Mouse (Mus musculus) megakaryocyte, embryonic 14.5 days (primary cell): Measurements from ENCODE around the gene Cpe. TPM values are rescaled to one million over a fixed set of nuclear protein-coding genes. Genes with fewer than 3 reads are reported as not detected.
"Not testable (repeated sequence)": the region's sequence is repeated elsewhere in the genome, so short reads cannot be mapped to it uniquely, and the experiment has no call there.

Experiments used
- H3K27me3 ChIP-seq: replicated peaks from 2 replicates; pipeline ENCODE3; 2012; ENCODE audit warnings: inconsistent platforms
- H3K36me3 ChIP-seq: replicated peaks from 2 replicates; pipeline ENCODE3; 2012; ENCODE audit warnings: low read length, inconsistent platforms, mixed read lengths
- H3K4me1 ChIP-seq: 2 replicates; pipeline ENCODE4 v1.6.1; 2012; ENCODE audit warnings: inconsistent platforms
- H3K4me3 ChIP-seq: replicated peaks from 2 replicates; pipeline ENCODE3; 2012; ENCODE audit warnings: moderate library complexity, mild to moderate bottlenecking, inconsistent platforms
- H3K9me3 ChIP-seq: 2 replicates; pipeline ENCODE4 v1.6.1; 2012; ENCODE audit warnings: inconsistent platforms
- FLI1 ChIP-seq: IDR thresholded peaks from 2 replicates; pipeline ENCODE4 v1.6.1; 2012; ENCODE audit warnings: low read length, inconsistent platforms, mixed read lengths
- GATA1 ChIP-seq: IDR thresholded peaks from 3 replicates; pipeline ENCODE4 v1.6.1; 2012; ENCODE audit warnings: mixed read lengths, low read length, inconsistent platforms, borderline replicate concordance
- polyA plus RNA-seq: library from polyadenylated mRNA; stranded (reverse); fragments of >175 nt; gene quantifications from 2 replicates; pipeline ENCODE4 v1.2.3, GENCODE M21; 2012; ENCODE audit warnings: low replicate concordance; ENCODE audit not compliant: insufficient read depth

Gene Cpe
- polyA plus RNA-seq, 1 experiment = not detected

DNA sequence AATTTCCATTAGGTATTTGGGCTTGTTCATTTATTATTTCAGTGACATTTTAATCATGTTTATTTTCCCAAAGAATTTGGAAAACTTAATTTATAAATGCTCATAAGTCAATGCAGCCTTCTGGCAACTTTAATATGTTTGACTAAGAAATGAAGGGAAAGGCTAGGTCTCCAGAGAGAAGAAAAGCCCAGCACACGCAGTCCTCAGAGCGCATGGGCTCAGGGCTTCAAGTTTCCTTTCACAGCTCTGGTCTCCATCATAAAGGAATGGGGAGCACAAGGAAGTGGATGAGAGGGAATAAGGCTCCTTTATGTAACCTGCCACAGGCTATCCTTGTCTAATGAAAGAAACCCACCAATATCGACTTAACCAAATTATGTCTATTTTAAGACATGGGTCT, 10.4 kb downstream of the Cpe start:
- TF ChIP-seq FLI1 = no peak
- H3K36me3 ChIP-seq = no peaks in the 10 kb centered on the region

DNA sequence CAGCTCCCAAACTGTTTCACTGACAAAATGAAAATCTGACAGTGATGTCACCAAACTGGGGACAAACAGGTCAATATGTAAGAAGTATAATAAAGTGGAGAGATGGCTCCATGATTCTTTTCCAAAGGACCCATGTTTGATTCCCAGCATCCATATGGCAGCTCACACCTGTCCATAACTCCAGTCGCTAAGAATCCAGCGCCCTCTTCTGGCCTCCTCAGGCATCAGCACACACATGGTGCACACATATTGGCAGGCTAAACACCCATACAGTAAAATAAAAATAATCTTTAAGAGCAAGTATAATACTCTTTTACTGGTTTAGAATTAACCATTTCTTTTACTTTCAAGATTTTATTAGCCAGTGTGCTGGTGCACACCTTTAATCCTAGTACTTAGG, 16.5 kb downstream of the Cpe start:
- H3K4me3 ChIP-seq = no peak overlapping the region
- H3K9me3 ChIP-seq = peaks cover 14% of the 10 kb centered on the region
- H3K36me3 ChIP-seq = no peaks in the 10 kb centered on the region
- H3K4me1 ChIP-seq = no peaks in the 10 kb centered on the region
- H3K27me3 ChIP-seq = no peaks in the 10 kb centered on the region
- TF ChIP-seq FLI1 = no peak
- no peak for TF ChIP-seq GATA1

More for the DNA sequence above, 10.4 kb downstream of the Cpe start:
- Histone ChIP-seq H3K4me3 (no peak overlapping the region), H3K4me1 (no peaks in the 10 kb centered on the region), H3K27me3 (no peaks in the 10 kb centered on the region), H3K9me3 (0 out of 2 replicates have a peak, but pooled peaks cover 3% of the 10 kb centered on the region)

DNA sequence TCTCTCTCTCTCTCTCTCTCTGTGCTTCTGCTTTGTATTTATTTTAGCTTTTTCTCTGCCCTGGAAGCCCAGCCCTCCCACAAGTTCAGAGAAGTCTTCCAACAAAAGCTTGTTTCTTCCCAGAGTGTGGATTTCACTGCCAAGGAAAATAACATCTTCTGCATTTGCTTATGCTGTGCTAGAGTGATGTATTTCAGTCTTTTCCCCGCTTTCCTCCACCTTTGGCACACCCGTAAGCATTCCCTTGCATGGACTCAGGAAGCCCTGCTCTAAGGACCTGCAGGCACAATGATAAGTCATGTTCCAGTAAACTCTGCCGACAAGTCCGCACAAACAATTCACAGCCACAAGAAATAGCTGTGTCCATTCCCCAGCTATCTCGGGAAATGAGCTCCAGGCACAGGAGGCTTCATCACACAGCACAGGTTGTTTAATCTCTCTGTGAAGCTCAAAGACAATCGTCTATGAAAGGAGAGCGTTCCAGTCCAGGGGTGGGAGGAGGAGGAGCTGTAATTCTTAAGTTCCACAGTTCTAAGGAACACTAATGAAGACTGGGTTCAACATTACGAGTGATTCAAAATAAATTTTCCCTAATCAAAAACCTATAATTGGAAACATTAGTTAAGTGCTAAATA, 17.8 kb downstream of the Cpe start:
- peaks cover 14% of the 10 kb centered on the region for H3K9me3 ChIP-seq
- TF ChIP-seq FLI1 (no peak), GATA1 (no peak)
- no peak overlapping the region for H3K4me3 ChIP-seq
- H3K36me3 ChIP-seq = no peaks in the 10 kb centered on the region
- H3K4me1 ChIP-seq = no peaks in the 10 kb centered on the region
- H3K27me3 ChIP-seq = no peaks in the 10 kb centered on the region

DNA sequence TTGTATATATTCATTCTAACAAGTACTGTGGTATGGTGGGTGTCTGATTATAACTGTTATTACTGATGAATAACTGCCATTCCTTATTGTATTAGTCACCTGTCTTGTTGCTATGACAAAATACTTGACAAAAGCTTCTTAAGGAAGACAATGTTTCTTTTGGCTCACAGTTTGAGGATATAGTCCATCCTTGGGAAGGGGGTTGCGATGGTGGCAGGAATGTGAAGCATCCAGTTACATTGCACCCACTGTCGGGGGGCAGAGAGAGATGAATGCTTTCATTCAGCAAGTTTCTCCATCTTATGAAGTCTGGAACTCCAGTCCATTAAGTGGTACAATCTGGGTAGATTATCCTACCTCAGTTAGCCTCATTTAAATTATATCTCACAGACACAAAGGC, 19.9 kb downstream of the Cpe start:
- H3K36me3 ChIP-seq = no peaks in the 10 kb centered on the region
- no peaks in the 10 kb centered on the region for H3K27me3 ChIP-seq
- H3K9me3 ChIP-seq = peaks cover 12% of the 10 kb centered on the region
- TF ChIP-seq FLI1 (no peak), GATA1 (no peak)
- no peak overlapping the region for H3K4me3 ChIP-seq
- no peaks in the 10 kb centered on the region for H3K4me1 ChIP-seq

DNA sequence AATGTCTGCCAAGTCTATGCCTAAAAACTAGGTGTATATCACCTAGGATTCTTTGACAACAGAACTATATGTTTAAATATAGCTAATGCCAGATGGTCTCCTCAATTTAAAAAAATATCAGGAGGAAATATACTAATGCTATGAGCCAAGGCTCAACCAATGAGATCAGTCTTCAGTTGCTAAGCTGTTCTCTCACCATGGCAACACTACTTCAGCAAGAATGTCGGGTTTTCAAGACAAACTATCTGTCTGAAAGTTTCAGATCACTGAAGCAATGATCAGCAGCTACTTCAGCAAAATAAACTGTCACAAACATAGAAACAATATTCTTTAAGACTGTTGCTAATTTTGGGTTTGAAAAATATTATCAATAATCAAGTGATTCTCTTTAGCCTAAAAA, 20.9 kb downstream of the Cpe start:
- Histone ChIP-seq H3K4me3 (no peak overlapping the region), H3K27me3 (no peaks in the 10 kb centered on the region), H3K4me1 (no peaks in the 10 kb centered on the region), H3K9me3 (peaks cover 12% of the 10 kb centered on the region), H3K36me3 (no peaks in the 10 kb centered on the region)
- no peak for TF ChIP-seq FLI1
- no peak for TF ChIP-seq GATA1

DNA sequence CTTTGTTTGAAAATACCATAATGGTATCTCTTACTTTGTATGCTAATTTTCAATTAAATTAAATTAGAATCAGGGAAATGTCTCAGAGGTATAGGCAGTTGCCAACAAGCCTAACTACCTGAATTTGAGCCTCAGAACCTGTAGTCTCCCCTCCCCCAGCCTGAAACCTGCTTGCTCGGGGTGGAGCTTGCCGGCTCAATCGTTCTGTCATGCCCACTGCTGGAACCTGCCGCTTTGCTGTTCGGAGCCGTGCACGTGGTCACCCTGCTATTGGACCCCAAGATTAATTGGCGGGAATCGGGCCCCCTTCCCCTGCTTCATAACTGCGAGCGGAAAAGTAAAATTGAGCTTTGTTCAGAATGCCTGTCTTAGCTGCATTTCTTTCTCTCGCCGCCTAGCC, 26.5 kb downstream of the Cpe start:
- H3K36me3 ChIP-seq, H3K9me3 ChIP-seq, H3K27me3 ChIP-seq, H3K4me1 ChIP-seq, H3K4me3 ChIP-seq: not testable (repeated sequence)

DNA sequence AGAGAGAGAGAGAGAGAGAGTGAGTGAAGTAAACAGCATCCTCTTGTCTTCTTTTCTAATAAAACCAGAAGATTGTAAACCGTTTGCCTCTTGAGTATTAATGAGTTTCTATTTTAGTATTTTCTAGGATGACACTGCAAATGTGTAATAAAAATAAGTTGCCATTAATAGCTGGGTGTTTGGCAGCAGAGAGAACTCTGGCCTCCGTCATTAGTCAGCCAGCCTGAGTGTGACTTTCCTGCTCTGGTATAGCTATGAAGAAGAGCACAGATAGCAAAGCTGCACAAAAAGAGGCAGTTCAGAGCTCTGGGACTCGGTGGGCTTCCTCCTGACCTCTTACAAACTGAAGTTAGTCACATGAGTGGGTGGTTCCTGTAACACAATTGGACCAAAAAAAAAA, 27.3 kb downstream of the Cpe start:
- no peaks in the 10 kb centered on the region for H3K36me3 ChIP-seq
- no peaks in the 10 kb centered on the region for H3K9me3 ChIP-seq
- 0 out of 2 replicates have a peak, but pooled peaks cover 2% of the 10 kb centered on the region for H3K4me1 ChIP-seq
- H3K4me3 ChIP-seq = no peak overlapping the region
- TF ChIP-seq FLI1 (no peak), GATA1 (no peak)
- H3K27me3 ChIP-seq = no peaks in the 10 kb centered on the region

DNA sequence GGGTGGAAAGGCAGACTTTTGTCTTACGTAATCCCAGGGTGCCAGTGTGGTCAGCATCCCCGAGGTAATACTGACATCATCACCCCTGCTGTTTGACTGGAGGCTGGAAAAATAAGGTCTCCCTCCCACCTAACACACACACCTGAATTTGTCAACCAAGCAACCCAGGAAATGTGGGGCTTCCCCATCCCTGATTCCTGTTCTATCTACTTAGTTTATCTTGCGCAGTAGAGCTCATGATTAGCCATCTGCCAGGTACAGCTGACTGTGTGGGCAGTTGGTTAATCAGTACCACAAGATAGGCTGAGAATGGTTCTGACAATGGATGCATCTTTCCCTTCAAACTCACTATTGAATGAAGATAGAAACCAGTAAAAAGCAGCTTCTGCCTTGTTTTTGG, 28.0 kb downstream of the Cpe start:
- Histone ChIP-seq H3K36me3 (no peaks in the 10 kb centered on the region), H3K4me3 (no peak overlapping the region), H3K27me3 (no peaks in the 10 kb centered on the region), H3K9me3 (no peaks in the 10 kb centered on the region), H3K4me1 (0 out of 2 replicates have a peak, but pooled peaks cover 2% of the 10 kb centered on the region)
- no peak for TF ChIP-seq FLI1
- no peak for TF ChIP-seq GATA1

DNA sequence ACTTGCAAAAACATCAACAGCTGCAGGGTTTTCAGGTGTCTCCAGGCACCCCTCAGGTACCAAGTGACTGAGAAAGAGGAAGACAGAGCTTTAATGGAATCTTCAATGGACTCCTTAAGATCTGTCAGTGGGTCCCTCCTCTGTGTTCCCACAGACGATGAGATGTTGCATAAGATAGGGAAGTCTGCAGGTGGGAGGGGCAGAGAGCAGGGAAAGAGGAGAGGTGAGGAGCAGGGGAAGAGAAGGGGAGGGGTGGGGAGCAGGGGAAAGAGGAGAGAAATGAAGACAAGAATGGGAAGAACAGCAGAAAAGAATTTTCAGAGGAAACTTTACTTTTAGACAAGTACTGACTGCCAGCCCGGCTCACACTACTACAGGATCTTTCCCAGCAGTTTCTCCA, 28.5 kb downstream of the Cpe start:
- TF ChIP-seq GATA1 (no peak), FLI1 (no peak)
- no peaks in the 10 kb centered on the region for H3K27me3 ChIP-seq
- no peak overlapping the region for H3K4me3 ChIP-seq
- H3K36me3 ChIP-seq = no peaks in the 10 kb centered on the region
- no peaks in the 10 kb centered on the region for H3K9me3 ChIP-seq
- 0 out of 2 replicates have a peak, but pooled peaks cover 2% of the 10 kb centered on the region for H3K4me1 ChIP-seq

DNA sequence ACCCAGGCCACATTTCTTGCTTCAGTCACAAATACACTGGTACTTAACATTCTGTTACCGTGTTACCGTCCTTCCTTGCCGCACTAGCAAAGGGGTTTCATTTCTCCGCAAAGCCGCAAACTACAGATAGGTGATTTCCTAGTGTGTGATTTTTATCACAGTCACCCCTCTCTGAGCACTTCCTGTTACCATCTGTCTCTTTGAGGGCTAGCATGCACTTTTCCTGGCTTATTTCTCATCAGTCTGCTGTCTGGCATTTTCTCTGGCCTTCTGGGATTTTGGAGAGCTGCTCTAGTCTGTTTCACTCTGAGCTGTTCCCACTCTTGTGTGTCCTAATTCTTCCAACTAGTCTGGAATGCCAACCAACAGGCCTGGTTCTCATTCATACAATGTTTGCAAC, 33.8 kb downstream of the Cpe start:
- Histone ChIP-seq H3K4me3 (no peak overlapping the region), H3K9me3 (no peaks in the 10 kb centered on the region)
- TF ChIP-seq FLI1 (no peak), GATA1 (no peak)

DNA sequence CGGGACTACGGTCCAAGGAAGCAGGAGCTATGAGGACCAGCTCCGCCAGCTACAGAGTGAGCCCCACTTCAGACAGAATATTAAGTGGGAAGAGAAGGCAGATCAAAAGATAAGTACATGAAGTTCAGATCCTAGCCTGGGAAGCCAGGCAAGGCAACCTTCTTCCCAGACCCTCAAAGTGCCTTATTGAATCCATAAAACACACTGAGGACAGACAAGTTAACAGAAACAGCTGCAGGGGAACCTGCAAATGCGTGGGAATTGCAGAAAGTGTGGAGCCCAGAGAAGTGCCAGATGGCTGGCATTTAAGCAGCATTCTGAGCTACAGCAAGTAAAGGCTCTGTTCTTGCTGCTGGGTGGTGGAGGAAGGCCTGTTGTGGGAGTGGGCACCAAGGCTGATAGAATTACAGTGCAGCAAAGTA, 34.9 kb downstream of the Cpe start:
- TF ChIP-seq GATA1 = no peak
- no peak for TF ChIP-seq FLI1
- no peaks in the 10 kb centered on the region for H3K27me3 ChIP-seq
- H3K4me1 ChIP-seq = no peaks in the 10 kb centered on the region
- no peaks in the 10 kb centered on the region for H3K9me3 ChIP-seq
- H3K4me3 ChIP-seq = no peak overlapping the region
- H3K36me3 ChIP-seq = no peaks in the 10 kb centered on the region

More for the DNA sequence above, 33.8 kb downstream of the Cpe start:
- Histone ChIP-seq H3K27me3 (no peaks in the 10 kb centered on the region), H3K4me1 (no peaks in the 10 kb centered on the region), H3K36me3 (no peaks in the 10 kb centered on the region)
